Mouse (Mus musculus): ENCODE data around the gene Hsd17b13.

GRCm38 (mm10) chr5:104009421-104009820 is 32.2 kb upstream of the Hsd17b13 start:
- TF ChIP-seq CTCF (IDR thresholded peaks at IDR 0.05; ENCODE audit: extremely low read depth, insufficient read length, insufficient replicate concordance, low read depth, low read length) = no peak
- TF ChIP-seq POLR2A (IDR thresholded peaks at IDR 0.05; ENCODE audit: low read depth, low read length) = no peak

Data from small intestine, adult 2 months (tissue).